In the genomic region with DNA sequence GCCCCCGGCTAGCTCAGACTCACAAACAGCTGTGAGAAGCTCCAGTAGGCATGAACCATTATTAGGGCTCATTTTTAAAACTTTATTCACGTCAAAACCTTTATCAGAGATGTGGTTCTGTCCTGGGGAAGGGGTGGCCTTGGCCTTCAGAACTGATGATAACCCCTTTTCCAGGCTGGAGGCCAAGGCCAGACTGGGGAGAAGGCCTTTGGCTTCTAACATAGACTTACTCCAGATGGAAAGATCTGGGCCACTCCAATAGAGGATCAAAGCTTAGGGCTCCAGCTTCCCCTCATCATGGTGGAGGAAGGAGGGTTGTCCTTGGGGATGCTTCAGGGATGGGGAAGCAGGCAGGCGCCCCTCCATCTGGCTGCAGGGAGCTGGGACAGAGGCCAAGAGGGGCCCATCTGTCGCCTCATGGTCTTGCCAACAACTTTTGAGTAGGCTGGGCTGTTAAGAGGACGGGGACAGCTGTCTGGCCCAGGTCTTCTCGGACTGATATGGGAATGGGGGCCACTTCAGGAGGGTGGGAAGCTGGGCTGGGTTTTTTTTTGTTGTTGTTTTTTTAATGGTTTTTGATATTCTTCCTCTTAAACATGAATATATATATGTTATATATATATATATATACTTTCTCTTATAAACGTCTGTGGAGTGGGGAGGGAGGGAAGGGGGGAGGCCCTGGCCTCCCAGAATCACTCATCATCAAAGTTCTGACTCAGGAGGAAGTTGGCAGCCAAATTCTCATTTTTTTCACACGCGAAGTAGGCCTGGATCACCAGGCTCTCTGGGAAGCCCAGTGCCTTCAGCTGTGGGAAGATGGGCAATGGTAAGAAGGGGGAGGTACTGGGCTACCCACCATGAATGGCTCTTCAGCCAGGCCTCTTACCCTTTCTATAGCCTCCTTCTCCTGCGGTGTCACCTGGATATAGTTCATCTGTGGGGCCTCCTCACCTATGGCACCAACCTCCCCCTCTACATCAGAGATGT, we compare ENCODE assay signal across 7 mouse cellular contexts. TPM values are rescaled to one million over a fixed set of nuclear protein-coding genes. Genes with fewer than 3 reads are reported as not detected.
DNase-seq lines count a peak whose midpoint lies in the region; ATAC-seq and TF ChIP-seq lines count a peak whose summit lies in the region.

No protein-coding gene starts in this region.

- no peak for TF ChIP-seq POLR2A in cerebellum, adult 2 months (IDR thresholded peaks at IDR 0.05; ENCODE audit: borderline replicate concordance, insufficient read depth, low read length)

- peaks cover 58% of the 10 kb centered on the region for H3K36me3 ChIP-seq in lung, embryonic 14.5 days (ENCODE audit: insufficient read depth)
- peaks cover 41% of the 10 kb centered on the region for H3K36me3 ChIP-seq in forebrain, embryonic 15.5 days
- H3K36me3 ChIP-seq in stomach, embryonic 15.5 days = peaks cover 44% of the 10 kb centered on the region

- H3K9me3 ChIP-seq in lung, embryonic 14.5 days (ENCODE audit: low read depth, low read length) = no peaks in the 10 kb centered on the region
- no peaks in the 10 kb centered on the region for H3K9me3 ChIP-seq in forebrain, embryonic 15.5 days
- no peaks in the 10 kb centered on the region for H3K9me3 ChIP-seq in stomach, embryonic 15.5 days

- H3K9ac ChIP-seq in lung, embryonic 14.5 days = no peak overlapping the region
- H3K9ac ChIP-seq in forebrain, embryonic 15.5 days (replicated peaks) = no peak overlapping the region
- no peak overlapping the region for H3K9ac ChIP-seq in stomach, embryonic 15.5 days

- TF ChIP-seq CTCF in lung, embryonic 14.5 days (IDR thresholded peaks at IDR 0.05; ENCODE audit: low read depth) = no peak
- no peak for TF ChIP-seq CTCF in cerebellum, adult 2 months (IDR thresholded peaks at IDR 0.05; ENCODE audit: borderline replicate concordance, insufficient read depth, low read depth, low read length)

- intact Hi-C loops in left cerebral cortex, postnatal 14 days (cut with DNase I) = no loop called here

- H3K4me3 ChIP-seq in lung, embryonic 14.5 days (ENCODE audit: low read depth, low read length) = no peak overlapping the region
- H3K4me3 ChIP-seq in cerebellum, adult 2 months (replicated peaks; ENCODE audit: insufficient read depth, low read depth, low read length) = no peak overlapping the region
- H3K4me3 ChIP-seq in forebrain, embryonic 15.5 days = no peak overlapping the region
- no peak overlapping the region for H3K4me3 ChIP-seq in stomach, embryonic 15.5 days (replicated peaks)

- peak; percentile 74 for ATAC-seq in lung, embryonic 14.5 days (ENCODE audit: insufficient read depth)
- peak; percentile 74 for ATAC-seq in forebrain, embryonic 15.5 days (replicated peaks)
- no peak for ATAC-seq in stomach, embryonic 15.5 days (ENCODE audit: insufficient read depth, low FRiP score, low read depth)

- peaks cover 13% of the 10 kb centered on the region for H3K4me1 ChIP-seq in lung, embryonic 14.5 days (ENCODE audit: insufficient read depth)
- H3K4me1 ChIP-seq in cerebellum, adult 2 months (ENCODE audit: control insufficient read depth, insufficient read depth, low read length) = peaks cover 35% of the 10 kb centered on the region
- H3K4me1 ChIP-seq in forebrain, embryonic 15.5 days = peaks cover 53% of the 10 kb centered on the region
- peaks cover 24% of the 10 kb centered on the region for H3K4me1 ChIP-seq in stomach, embryonic 15.5 days

- peak; percentile 89 for DNase-seq in lung, embryonic 14.5 days
- DNase-seq in lung, postnatal 36 days = no peak
- DNase-seq in cerebellum, adult 2 months = peak; percentile 87 to 88
- DNase-seq in left cerebral cortex, postnatal 14 days (ENCODE audit: low spot score in 2 of 2) = peak; percentile 76 to 77
- no peak for DNase-seq in urinary bladder, adult 18-20 months (ENCODE audit: low spot score in 2 of 2)

- 46% methylated on average over 10 of the region's 10 CpGs for WGBS in lung, embryonic 14.5 days
- WGBS in cerebellum, adult 2 months = 8% methylated on average over 10 of the region's 10 CpGs
- WGBS in forebrain, embryonic 15.5 days = 42% methylated on average over 10 of the region's 10 CpGs
- 53% methylated on average over 10 of the region's 10 CpGs for WGBS in stomach, embryonic 15.5 days

- H3K27me3 ChIP-seq in lung, embryonic 14.5 days (ENCODE audit: insufficient read depth, low read length) = no peaks in the 10 kb centered on the region
- no peaks in the 10 kb centered on the region for H3K27me3 ChIP-seq in cerebellum, adult 2 months (ENCODE audit: control insufficient read depth, insufficient read depth, low read length)
- H3K27me3 ChIP-seq in forebrain, embryonic 15.5 days = no peaks in the 10 kb centered on the region
- H3K27me3 ChIP-seq in stomach, embryonic 15.5 days (replicated peaks) = no peaks in the 10 kb centered on the region

- peak overlapping the region; percentile 33; the same call in 1 of the 2 replicates for H3K27ac ChIP-seq in lung, embryonic 14.5 days (ENCODE audit: low read depth)
- H3K27ac ChIP-seq in cerebellum, adult 2 months (ENCODE audit: insufficient read depth, low read length) = peak overlapping the region; percentile 37
- H3K27ac ChIP-seq in forebrain, embryonic 15.5 days (replicated peaks) = peak overlapping the region; percentile 94
- H3K27ac ChIP-seq in stomach, embryonic 15.5 days = 0 out of 2 replicates have a peak overlapping the region, but pooled peaks have one; percentile 12

- peak overlapping the region; percentile 26; the same call in 1 of the 2 replicates for H3K4me2 ChIP-seq in lung, embryonic 14.5 days
- H3K4me2 ChIP-seq in forebrain, embryonic 15.5 days (replicated peaks) = no peak overlapping the region; the same call in 1 of the 2 replicates
- no peak overlapping the region for H3K4me2 ChIP-seq in stomach, embryonic 15.5 days

RNA-seq across cellular contexts. Expression of a gene that starts 3.8 kb away (rescaled TPM):
- 44.2 and 45.0 TPM in 2 replicates for polyA plus RNA-seq in lung, embryonic 14.5 days (2014; fragmentation: Nextera tagmentation; extraction: Ambion mirVana)
- polyA plus RNA-seq in cerebellum, adult 2 months (2012; rRNA removed) = 45.3 and 45.5 TPM in 2 replicates
- 36.3 and 39.9 TPM in 2 replicates for polyA plus RNA-seq in forebrain, embryonic 15.5 days (2015; fragmentation: Nextera tagmentation; extraction: Ambion mirVana)
- total RNA-seq in left cerebral cortex, postnatal 14 days (2021) = 10 to 100 TPM; 23.4 to 23.6 TPM
- 52.7 and 54.5 TPM in 2 replicates for polyA plus RNA-seq in stomach, embryonic 15.5 days (2015; fragmentation: Nextera tagmentation; extraction: Ambion mirVana)

RNA-seq across cellular contexts. Expression of a gene that starts 5.3 kb away (rescaled TPM):
- 118 and 123 TPM in 2 replicates for polyA plus RNA-seq in lung, embryonic 14.5 days (2014; fragmentation: Nextera tagmentation; extraction: Ambion mirVana)
- polyA plus RNA-seq in cerebellum, adult 2 months (2012; rRNA removed) = 117 and 120 TPM in 2 replicates
- polyA plus RNA-seq in forebrain, embryonic 15.5 days (2015; fragmentation: Nextera tagmentation; extraction: Ambion mirVana) = 82.1 and 85.1 TPM in 2 replicates
- total RNA-seq in left cerebral cortex, postnatal 14 days (2021) = 10 to 100 TPM; 59.5 to 72.0 TPM
- 115 and 130 TPM in 2 replicates for polyA plus RNA-seq in stomach, embryonic 15.5 days (2015; fragmentation: Nextera tagmentation; extraction: Ambion mirVana)

RNA-seq across cellular contexts. Expression of a gene that starts 11.6 kb away (rescaled TPM):
- 886 and 920 TPM in 2 replicates for polyA plus RNA-seq in lung, embryonic 14.5 days (2014; fragmentation: Nextera tagmentation; extraction: Ambion mirVana)
- polyA plus RNA-seq in cerebellum, adult 2 months (2012; rRNA removed) = 343 and 394 TPM in 2 replicates
- 559 and 575 TPM in 2 replicates for polyA plus RNA-seq in forebrain, embryonic 15.5 days (2015; fragmentation: Nextera tagmentation; extraction: Ambion mirVana)
- 100 to 1,000 TPM; 495 to 553 TPM for total RNA-seq in left cerebral cortex, postnatal 14 days (2021)
- 938 and 1,051 TPM in 2 replicates for polyA plus RNA-seq in stomach, embryonic 15.5 days (2015; fragmentation: Nextera tagmentation; extraction: Ambion mirVana)

RNA-seq across cellular contexts. Expression of a gene that starts 12.5 kb away (rescaled TPM):
- 4.5 and 4.6 TPM in 2 replicates for polyA plus RNA-seq in lung, embryonic 14.5 days (2014; fragmentation: Nextera tagmentation; extraction: Ambion mirVana)
- polyA plus RNA-seq in cerebellum, adult 2 months (2012; rRNA removed) = 16.1 and 16.2 TPM in 2 replicates
- 8.1 and 8.9 TPM in 2 replicates for polyA plus RNA-seq in forebrain, embryonic 15.5 days (2015; fragmentation: Nextera tagmentation; extraction: Ambion mirVana)
- total RNA-seq in left cerebral cortex, postnatal 14 days (2021) = 1 to 10 TPM; 8.0 to 9.6 TPM
- polyA plus RNA-seq in stomach, embryonic 15.5 days (2015; fragmentation: Nextera tagmentation; extraction: Ambion mirVana) = 6.3 and 6.9 TPM in 2 replicates

RNA-seq across cellular contexts. Expression of a gene that starts 21.6 kb away (rescaled TPM):
- polyA plus RNA-seq in lung, embryonic 14.5 days (2014; fragmentation: Nextera tagmentation; extraction: Ambion mirVana) = 92.9 and 103 TPM in 2 replicates
- polyA plus RNA-seq in cerebellum, adult 2 months (2012; rRNA removed) = 69.9 and 72.0 TPM in 2 replicates
- polyA plus RNA-seq in forebrain, embryonic 15.5 days (2015; fragmentation: Nextera tagmentation; extraction: Ambion mirVana) = 122 and 127 TPM in 2 replicates
- 10 to 100 TPM; 50.1 to 51.6 TPM for total RNA-seq in left cerebral cortex, postnatal 14 days (2021)
- polyA plus RNA-seq in stomach, embryonic 15.5 days (2015; fragmentation: Nextera tagmentation; extraction: Ambion mirVana) = 89.5 and 90.1 TPM in 2 replicates

Comparison
In these comparisons a context has a peak if more than half of its experiments do, and no peak if none do; other contexts are left out.
1. DNase-seq: peak in lung, embryonic 14.5 days (single experiment), cerebellum, adult 2 months (2 of 2) and left cerebral cortex, postnatal 14 days (2 of 2); none in lung, postnatal 36 days (single experiment) and urinary bladder, adult 18-20 months (0 of 2).
2. H3K27ac ChIP-seq: peak in every context shown above with its lines; median percentile 94 in forebrain, embryonic 15.5 days; 37 in cerebellum, adult 2 months; 33 in lung, embryonic 14.5 days; 12 in stomach, embryonic 15.5 days.